In the genomic region with DNA sequence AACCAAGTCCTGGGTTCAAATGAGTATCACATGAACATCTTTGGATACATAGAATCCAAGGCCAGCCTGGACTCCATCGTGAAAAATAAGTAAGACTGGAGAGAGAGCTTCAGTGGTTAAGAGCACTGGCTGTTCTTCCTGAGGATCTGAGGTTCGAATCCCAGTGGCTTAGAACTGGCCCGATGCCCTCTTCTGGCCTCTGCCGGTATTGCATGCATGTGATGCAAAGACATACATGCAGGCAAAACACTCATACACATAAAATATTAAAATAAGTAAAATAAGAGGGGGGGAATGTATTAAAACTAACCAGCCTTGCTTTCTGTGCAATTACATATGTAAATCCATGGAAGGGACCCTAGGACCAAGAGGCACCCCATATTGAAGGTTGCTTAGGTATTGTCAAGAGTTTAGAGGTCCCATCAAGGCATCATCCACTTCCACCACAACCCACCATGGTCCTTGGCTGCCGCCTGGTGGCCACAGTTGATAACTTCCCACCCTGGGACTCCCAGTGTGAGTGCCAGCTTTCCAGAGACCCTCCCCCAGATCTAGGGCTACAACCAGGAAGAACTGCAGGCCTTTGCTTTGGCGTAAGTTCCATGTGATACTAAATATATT, we compare ENCODE assay signal across 8 mouse cellular contexts. TPM values are rescaled to one million over a fixed set of nuclear protein-coding genes. Genes with fewer than 3 reads are reported as not detected.
DNase-seq lines count a peak whose midpoint lies in the region; ATAC-seq and TF ChIP-seq lines count a peak whose summit lies in the region.

No protein-coding gene starts in this region.

- H3K9ac ChIP-seq in lung, embryonic 14.5 days = no peak overlapping the region

- ATAC-seq in G1E (ENCODE audit: extremely low read depth, insufficient number of reproducible peaks, low FRiP score, poor library complexity, severe bottlenecking) = no peak
- ATAC-seq in lung, embryonic 14.5 days (ENCODE audit: insufficient read depth) = peak; percentile 31; the same call in 1 of the 2 replicates

- no peak for TF ChIP-seq POLR2A in olfactory bulb, adult 2 months (IDR thresholded peaks at IDR 0.05; ENCODE audit: insufficient read depth, low read depth, low read length)

- peaks cover 11% of the 10 kb centered on the region; the same call in 1 of the 2 replicates for H3K27me3 ChIP-seq in G1E (ENCODE audit: insufficient read depth, low read length)
- no peaks in the 10 kb centered on the region for H3K27me3 ChIP-seq in lung, embryonic 14.5 days (ENCODE audit: insufficient read depth, low read length)

- DNase-seq in 3134 (ENCODE audit: extremely low read depth, insufficient read length, low spot score) = peak; percentile 63
- DNase-seq in G1E (ENCODE audit: low spot score) = peak; percentile 59
- DNase-seq in embryo, embryonic 10 days (ENCODE audit: low spot score) = peak; percentile 90
- DNase-seq in heart, adult 8-10 months (ENCODE audit: low spot score) = peak; percentile 79
- peak; percentile 90 for DNase-seq in kidney, postnatal 10 days
- peak; percentile 87 for DNase-seq in lung, embryonic 14.5 days
- DNase-seq in thymus, postnatal 25 days = peak; percentile 89

- H3K36me3 ChIP-seq in G1E (replicated peaks) = peaks cover 39% of the 10 kb centered on the region
- peaks cover 36% of the 10 kb centered on the region for H3K36me3 ChIP-seq in lung, embryonic 14.5 days (ENCODE audit: insufficient read depth)

- no peaks in the 10 kb centered on the region for H3K9me3 ChIP-seq in G1E (replicated peaks)
- no peaks in the 10 kb centered on the region for H3K9me3 ChIP-seq in lung, embryonic 14.5 days (ENCODE audit: low read depth, low read length)

- peaks cover 44% of the 10 kb centered on the region for H3K4me1 ChIP-seq in G1E (ENCODE audit: insufficient read depth, low read depth, low read length)
- no peaks in the 10 kb centered on the region for H3K4me1 ChIP-seq in lung, embryonic 14.5 days (ENCODE audit: insufficient read depth)
- peaks cover 21% of the 10 kb centered on the region for H3K4me1 ChIP-seq in olfactory bulb, adult 2 months (ENCODE audit: control insufficient read depth, insufficient read depth, low read length)

- 28% methylated on average over 6 of the region's 6 CpGs for WGBS in lung, embryonic 14.5 days
- WGBS in olfactory bulb, adult 2 months = 14% methylated on average over 6 of the region's 6 CpGs

- no peak overlapping the region for H3K27ac ChIP-seq in lung, embryonic 14.5 days (ENCODE audit: low read depth)
- H3K27ac ChIP-seq in olfactory bulb, adult 2 months (ENCODE audit: insufficient read depth, low read depth, low read length) = no peak overlapping the region

- H3K4me2 ChIP-seq in lung, embryonic 14.5 days = no peak overlapping the region

- peak; percentile 82 for TF ChIP-seq CTCF in G1E (IDR thresholded peaks at IDR 0.05; ENCODE audit: low read depth, low read length)
- peak; percentile 89 for TF ChIP-seq CTCF in lung, embryonic 14.5 days (IDR thresholded peaks at IDR 0.05; ENCODE audit: low read depth)
- TF ChIP-seq CTCF in olfactory bulb, adult 2 months (IDR thresholded peaks at IDR 0.05; ENCODE audit: insufficient read depth, low read depth, low read length) = peak; percentile 44; the same call in 1 of the 2 replicates

- no peak overlapping the region for H3K4me3 ChIP-seq in G1E (ENCODE audit: low read depth, low read length)
- no peak overlapping the region for H3K4me3 ChIP-seq in lung, embryonic 14.5 days (ENCODE audit: low read depth, low read length)
- no peak overlapping the region for H3K4me3 ChIP-seq in olfactory bulb, adult 2 months (ENCODE audit: insufficient read depth, low read depth, low read length)

RNA-seq across cellular contexts. Expression of a gene that starts 12.1 kb away (rescaled TPM):
- total RNA-seq in G1E (2014; fragmentation: Nextera tagmentation) (3.1 and 4.3 TPM in 2 replicates), G1E (2017) (11.4 and 15.2 TPM in 2 replicates)
- polyA plus RNA-seq in G1E (2012) = 11.2 and 12.0 TPM in 2 replicates
- total RNA-seq in heart, adult 8-10 months (2022) = 1 to 10 TPM; 6.0 to 8.3 (median 6.9) TPM
- 20.5 and 22.0 TPM in 2 replicates for polyA plus RNA-seq in lung, embryonic 14.5 days (2014; fragmentation: Nextera tagmentation; extraction: Ambion mirVana)
- not detected in 2 replicates for polyA plus RNA-seq in olfactory bulb, adult 2 months (2012; ENCODE audit: insufficient read depth, insufficient read length, low replicate concordance, missing spikeins)

RNA-seq across cellular contexts. Expression of a gene that starts 29.6 kb away (rescaled TPM):
- total RNA-seq in G1E (2014; fragmentation: Nextera tagmentation) (68.7 and 71.0 TPM in 2 replicates), G1E (2017) (8.0 and 9.8 TPM in 2 replicates)
- polyA plus RNA-seq in G1E (2012) = 99.4 and 100 TPM in 2 replicates
- total RNA-seq in heart, adult 8-10 months (2022) = 10 to 100 TPM in 2 of 4 experiments, 1 to 10 TPM in 2; 8.8 to 11.5 (median 9.9) TPM
- 56.4 and 61.6 TPM in 2 replicates for polyA plus RNA-seq in lung, embryonic 14.5 days (2014; fragmentation: Nextera tagmentation; extraction: Ambion mirVana)
- not detected in 2 replicates for polyA plus RNA-seq in olfactory bulb, adult 2 months (2012; ENCODE audit: insufficient read depth, insufficient read length, low replicate concordance, missing spikeins)

RNA-seq across cellular contexts. Expression of a gene that starts 54.4 kb away (rescaled TPM):
- not detected in 2 replicates for total RNA-seq in G1E (2014; fragmentation: Nextera tagmentation)
- not detected in 2 replicates for total RNA-seq in G1E (2017)
- not detected in 2 replicates for polyA plus RNA-seq in G1E (2012)
- not detected for total RNA-seq in heart, adult 8-10 months (2022)
- not detected in 2 replicates for polyA plus RNA-seq in lung, embryonic 14.5 days (2014; fragmentation: Nextera tagmentation; extraction: Ambion mirVana)
- polyA plus RNA-seq in olfactory bulb, adult 2 months (2012; ENCODE audit: insufficient read depth, insufficient read length, low replicate concordance, missing spikeins) = not detected in 2 replicates
